Mouse (Mus musculus) bone marrow macrophage, adult 2 months (primary cell): ENCODE results near the gene CN725425.

Experiments
- CTCF ChIP-seq: IDR thresholded peaks from 2 replicates; pipeline ENCODE4 v1.5.1; 2012; ENCODE audit warnings: low read depth, mild to moderate bottlenecking, low read length, moderate library complexity
- POLR2A ChIP-seq: IDR thresholded peaks from 2 replicates; pipeline ENCODE4 v1.6.1; 2012; ENCODE audit warnings: mild to moderate bottlenecking, low read depth, low read length, borderline replicate concordance

GRCm38 (mm10) chr15:91161153-91161552, 38.1 kb upstream of the CN725425 start:
- TF ChIP-seq CTCF, result no peak
- no peak for TF ChIP-seq POLR2A
